Mouse (Mus musculus): Measurements from ENCODE around the gene Nelfb.

Nelfb gene

DNA sequence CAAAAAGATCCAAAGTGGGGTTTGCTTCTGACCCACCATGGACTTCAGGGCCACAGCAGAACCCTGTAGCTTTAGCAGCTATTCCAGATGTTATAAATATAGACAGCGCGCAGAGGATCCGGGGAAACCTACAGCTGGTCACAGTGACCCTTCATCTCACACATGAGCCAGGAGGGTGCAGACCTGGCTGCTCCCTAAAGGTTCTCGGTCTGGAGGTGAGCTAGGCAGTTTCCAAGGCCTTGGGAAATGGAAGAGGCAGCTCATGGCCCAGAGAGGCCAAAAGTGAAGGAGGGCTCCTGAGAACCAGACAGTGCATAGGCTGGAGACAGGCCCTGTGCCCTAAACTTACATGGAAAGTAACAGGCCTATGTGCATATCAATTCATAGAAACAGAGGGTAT lies 37.5 kb downstream of the Nelfb start:
- no peak for DNase-seq

DNA sequence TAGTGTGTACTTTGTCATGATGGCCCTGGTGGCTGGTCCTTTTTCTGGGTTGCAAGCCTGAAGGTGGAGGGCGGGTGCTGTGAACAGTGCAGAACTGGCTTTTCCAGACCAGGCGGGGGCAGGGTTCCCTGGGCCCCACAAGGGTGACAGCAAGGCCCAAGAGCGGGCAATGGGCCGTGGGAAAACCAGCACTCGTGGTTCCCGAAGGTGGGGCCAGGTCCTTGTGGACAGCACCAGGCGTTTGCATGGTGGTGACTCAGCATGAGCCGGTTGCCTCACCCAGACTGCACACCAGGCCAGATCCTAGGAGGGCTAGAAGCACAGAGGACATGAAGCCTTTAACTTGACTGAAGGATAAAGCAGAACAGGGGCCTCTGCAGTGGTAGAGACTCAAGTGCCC lies 38.7 kb downstream of the Nelfb start:
- no peak for DNase-seq

DNA sequence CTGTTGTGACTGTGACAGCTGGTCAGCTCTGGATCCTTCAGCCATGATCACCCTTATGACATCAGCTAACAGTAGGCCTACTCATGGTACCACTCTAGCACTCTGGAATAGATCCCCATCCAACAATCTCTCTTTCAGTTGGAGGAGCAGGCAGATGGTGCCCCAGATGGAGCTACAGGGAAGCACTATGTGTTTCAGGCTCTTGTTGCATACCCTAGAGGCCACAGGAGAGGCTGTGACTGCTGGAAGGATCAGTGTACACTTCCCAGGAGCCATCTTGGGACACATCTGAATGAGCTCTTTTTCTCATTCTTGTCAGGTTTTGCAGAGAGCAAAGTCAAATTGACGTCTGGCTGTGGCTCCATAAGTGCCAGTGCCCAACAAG lies 39.5 kb downstream of the Nelfb start:
- DNase-seq, result no peak

DNA sequence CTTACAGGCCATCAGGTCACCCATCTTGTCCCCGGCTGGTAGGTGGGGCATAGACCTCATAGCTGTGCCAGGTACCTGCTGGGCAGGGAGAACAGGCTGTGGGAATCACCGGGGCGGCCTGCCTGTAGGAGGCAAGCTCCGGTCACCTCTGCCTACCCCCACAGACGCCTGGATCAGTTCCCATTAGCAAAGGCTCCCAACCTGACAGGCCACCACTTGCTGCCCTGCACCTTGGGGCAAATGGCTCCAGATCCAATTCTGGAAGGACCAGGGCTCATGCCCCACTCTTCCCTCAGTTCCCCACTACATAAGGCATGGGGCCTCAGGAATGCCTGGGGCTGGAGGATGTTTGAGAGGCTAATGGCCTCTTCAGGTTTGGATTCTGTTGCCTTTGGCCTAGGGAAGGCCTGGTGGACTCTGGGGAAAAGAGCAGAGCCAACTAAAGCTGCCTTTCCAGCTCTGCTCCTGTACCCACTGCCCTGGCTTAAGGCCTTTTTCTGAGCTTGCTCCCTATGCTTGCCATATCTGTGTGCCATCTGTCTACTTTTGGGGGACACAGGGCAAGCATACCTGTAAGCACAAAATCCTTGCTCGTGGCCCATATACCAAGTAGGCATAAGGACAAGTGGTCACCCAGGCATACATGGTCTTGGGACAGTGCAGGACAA lies 40.1 kb downstream of the Nelfb start:
- no peak for DNase-seq

DNA sequence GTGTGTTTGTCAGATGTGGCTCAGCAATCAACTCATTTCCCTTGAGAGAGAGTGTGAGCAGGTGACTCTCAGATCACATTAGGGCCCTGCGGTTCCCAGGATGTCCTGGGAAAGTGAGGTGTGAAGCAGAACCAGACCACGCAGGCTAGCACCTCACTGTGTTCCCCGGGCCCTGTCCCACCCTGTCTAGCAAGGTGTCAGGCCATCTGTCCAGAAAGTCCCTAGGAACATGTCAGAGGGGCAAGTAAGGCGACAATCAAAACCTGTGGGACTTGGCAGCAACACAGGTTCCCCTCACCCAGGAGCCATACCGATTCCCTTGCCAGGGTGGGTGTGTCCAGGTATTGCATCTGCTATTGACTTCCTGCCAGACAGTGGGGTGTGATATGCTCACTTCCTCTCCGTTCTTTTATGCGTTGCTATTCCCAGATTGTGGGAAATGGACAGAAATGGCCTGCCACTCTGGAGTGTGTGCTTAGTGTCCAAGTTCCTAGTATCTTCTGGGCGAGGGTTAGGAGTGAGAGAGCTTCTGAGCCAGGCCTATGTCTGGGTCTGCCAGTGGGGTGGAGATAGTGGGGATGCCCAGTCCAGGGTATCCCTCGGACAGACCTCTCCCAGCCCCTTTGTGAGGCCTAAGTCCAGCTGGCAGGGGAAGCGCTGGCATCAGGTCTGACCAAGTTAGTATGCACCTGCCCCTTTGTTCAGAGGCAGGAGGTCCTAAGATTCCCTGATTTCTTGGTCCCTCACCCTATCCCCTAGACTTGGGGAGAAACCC lies 40.8 kb downstream of the Nelfb start:
- no peak for DNase-seq

DNA sequence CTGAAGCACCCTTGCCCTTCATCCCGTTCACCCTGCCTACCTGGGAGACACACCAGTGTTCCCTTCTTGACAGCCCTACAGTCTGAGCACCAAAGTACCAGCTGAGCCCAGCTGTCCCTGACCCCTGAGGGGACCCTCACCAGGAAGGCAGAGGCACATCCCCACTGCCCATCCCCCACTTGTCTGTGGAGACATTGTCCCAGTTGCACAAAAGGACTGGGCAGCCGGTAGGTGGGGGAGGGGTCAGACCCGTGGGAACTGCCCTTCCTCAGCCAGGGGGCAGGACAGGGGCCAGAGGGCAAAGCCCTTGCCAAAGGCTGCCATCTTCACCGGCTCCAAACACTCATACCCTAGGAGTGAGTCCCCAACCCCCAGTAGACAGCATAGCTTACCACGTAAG lies 41.5 kb downstream of the Nelfb start:
- no peak for DNase-seq

DNA sequence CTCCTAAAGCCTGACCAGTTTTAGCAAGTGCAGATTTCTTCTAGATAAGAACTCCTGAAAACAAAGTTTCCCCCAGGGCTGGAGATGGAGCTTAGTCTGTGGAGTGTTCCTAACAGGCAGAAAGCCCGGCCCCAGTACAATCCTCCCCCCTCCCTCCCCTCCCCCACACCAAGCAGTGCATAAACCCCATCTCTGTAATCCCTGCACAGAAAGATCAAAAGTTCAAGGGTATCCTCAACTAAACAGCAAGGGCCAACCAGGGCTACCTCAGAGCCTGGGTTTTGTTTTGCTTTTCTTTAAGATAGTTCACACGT lies 42.7 kb downstream of the Nelfb start:
- DNase-seq, result no peak

DNA sequence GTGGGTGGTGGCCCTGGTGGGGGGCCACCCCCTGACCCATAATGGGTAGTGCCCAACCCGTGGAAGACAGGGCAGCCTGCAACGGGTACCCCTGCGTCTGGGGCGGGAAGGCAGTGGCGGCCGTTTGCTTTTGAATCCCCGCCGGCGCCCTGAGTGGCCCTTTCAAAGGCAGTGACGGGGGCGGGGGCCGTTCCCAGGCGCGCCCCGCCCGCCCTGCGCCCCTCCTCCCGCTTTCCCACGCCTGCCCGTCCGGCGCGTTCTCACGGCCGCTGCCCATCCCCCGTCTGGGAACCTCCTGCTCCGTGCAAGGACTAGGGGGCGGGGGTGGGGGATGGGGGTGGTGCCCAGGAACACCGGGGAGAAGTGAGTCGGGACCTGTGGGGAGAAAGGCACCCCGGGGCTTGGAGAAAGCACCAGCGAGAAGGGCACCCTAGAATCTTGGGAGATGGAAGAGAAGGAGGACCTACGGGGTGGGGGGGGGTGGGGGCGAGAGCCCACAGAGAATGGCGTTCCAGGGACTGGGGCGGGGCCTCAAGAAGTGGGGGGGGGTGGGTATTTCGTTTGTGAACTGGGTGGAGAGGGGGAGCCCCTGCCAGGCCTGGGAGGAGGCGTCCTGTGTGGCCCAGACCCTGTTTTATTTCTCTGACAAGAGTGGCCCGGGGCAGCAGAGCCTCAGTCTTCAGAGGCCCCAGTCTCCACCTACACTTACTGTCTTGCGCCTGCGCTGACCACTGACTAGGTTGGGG lies 43.2 kb downstream of the Nelfb start:
- DNase-seq, result peak; percentile 40

DNA sequence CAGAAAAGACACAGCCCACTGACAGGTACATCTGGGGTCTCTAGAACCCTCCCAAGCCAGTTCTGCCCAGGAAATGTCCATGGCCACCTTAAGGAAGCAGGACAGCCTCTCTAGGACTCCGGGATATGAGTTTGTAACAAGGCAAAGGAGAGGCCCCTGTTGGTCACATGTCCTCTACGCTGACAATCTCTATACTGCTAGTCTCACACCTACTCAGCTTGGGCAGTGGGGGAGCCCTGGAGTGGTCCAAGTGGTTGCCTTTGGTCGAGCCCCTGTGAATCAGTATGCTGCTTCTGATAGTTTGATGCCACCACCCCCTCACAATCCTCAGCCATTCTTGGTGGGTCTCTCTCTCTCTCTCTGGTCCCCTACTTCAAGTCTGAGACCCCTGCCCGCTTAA lies 43.8 kb downstream of the Nelfb start:
- no peak for DNase-seq

DNA sequence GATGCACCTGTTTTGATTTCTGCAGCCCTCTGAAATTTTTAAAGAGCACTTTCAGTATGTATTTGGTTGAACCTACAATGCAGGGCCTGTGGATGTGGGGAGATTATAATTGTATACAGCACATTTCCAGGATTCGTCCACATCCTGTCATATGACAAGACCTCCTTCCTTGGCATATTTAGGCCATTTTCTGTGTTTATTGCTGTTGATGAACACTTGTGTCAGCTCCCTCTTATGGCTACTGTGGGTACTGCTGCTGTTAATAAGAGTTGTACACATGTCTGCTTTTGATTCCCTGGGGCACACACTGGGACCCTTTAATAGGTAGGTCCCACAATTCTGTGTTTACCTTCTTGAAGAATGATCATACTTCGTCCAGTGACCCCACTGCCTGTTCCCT lies 53.6 kb downstream of the Nelfb start:
- DNase-seq, result no peak

DNA sequence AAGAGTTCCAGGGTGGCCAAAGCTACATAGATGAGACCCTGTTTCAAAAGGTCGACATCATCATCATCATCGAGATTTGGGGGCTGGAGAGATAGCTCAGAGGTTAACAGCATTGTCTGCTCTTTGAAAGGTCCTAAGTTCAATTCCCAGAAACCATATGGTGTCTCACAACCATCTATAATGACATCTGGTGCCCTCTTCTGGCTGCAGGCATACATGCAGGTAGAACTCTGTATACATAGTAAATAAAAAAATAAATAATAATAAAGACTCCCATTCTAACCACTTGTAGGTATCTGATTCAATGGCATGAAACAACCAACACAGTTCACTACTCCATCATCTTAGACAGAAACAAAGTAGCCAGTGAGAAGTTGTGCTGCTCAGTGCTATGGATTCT lies 54.3 kb downstream of the Nelfb start:
- no peak for DNase-seq

DNA sequence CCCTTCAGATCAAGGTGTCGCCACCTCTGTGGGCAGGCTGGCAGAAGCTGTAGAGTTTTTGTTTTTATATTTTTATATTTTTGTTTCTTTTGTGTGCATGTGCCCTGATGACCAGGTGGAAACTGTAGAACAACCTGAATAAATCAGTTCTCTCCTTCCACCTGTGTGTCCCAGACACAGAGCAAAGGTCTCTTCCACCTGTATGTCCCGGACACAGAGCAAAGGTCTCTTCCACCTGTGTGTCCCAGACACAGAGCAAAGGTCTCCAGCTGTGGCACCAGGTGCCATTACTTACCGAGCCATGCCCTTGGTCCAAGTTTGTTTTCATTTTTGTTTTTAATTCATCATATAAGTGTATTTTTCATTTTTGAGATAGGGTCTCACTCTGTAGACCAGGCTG lies 55.1 kb downstream of the Nelfb start:
- DNase-seq, result no peak

DNA sequence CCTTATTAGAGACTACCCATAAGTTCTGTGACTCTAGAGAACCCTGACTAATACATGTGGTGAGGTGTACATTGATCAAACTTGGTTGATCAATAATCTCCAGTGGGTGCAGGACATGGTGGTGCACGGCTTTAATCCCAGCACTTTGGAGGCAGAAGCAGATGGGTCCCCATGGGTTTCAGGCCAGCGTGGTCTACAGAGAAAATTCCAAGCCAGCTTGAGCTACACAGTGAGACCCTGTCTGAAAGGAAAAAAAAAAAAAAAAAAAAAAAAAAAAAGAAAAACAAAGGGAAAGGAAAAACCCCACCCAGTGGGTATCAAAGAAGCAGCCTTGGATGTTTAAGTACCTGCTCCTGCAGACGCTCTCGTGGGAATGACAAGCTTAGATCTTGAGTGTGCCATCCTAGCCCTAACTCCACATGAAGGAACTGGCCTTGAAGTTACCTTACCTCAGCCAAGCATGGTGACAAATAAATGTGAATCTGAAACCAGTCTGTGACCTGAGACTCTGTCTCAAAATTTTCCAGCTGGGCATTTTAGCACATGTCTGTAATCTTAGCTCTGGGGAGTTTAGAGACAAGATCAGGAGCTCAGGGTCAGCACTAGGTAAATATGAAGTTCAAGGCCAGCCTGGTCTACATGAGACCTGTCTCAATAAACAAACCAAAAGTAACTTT lies 59.9 kb downstream of the Nelfb start:
- no peak for DNase-seq
